Mouse (Mus musculus) embryonic facial prominence, embryonic 10.5 days (tissue): ENCODE results near the gene Hjurp. TPM values are rescaled to one million over a fixed set of nuclear protein-coding genes. Genes with fewer than 3 reads are reported as not detected.

Experiments used
- DNase-seq: peaks from one replicate; pipeline ENCODE4 v3.0.0-alpha.2; 2017; ENCODE audit warnings: low spot score
- H3K27ac ChIP-seq: fragments of 300-500 bp; sonication (generic); replicated peaks from 2 replicates; pipeline ENCODE4 v1.5.1; 2016; ENCODE audit warnings: mild to moderate bottlenecking
- H3K27me3 ChIP-seq: fragments of 300-500 bp; sonication (generic); replicated peaks from 2 replicates; pipeline ENCODE4 v1.6.1; 2016; ENCODE audit warnings: low read depth, mild to moderate bottlenecking; ENCODE audit not compliant: poor library complexity, severe bottlenecking
- H3K36me3 ChIP-seq: fragments of 300-500 bp; sonication (generic); replicated peaks from 2 replicates; pipeline ENCODE4 v1.6.1; 2016; ENCODE audit warnings: mild to moderate bottlenecking, moderate library complexity
- H3K4me1 ChIP-seq: fragments of 300-500 bp; sonication (generic); 2 replicates; pipeline ENCODE4 v1.6.1; 2016
- H3K4me3 ChIP-seq: fragments of 300-500 bp; sonication (generic); 2 replicates; pipeline ENCODE4 v1.5.1; 2016; ENCODE audit warnings: mild to moderate bottlenecking, moderate library complexity
- H3K9me3 ChIP-seq: fragments of 300-500 bp; sonication (generic); 2 replicates; pipeline ENCODE4 v1.6.1; 2016; ENCODE audit warnings: mild to moderate bottlenecking
- WGBS: fragments of 180-500 bp; shearing (Covaris S2); methylation state at CpG from one replicate; pipeline ENCODE4 v1.1.7; 2016; 5-methylcytosine and 5-hydroxymethylcytosine counted together
- polyA plus RNA-seq: library from polyadenylated mRNA; unstranded; fragments of >200 nt; fragmentation: Nextera tagmentation; extraction: Ambion mirVana; gene quantifications from 2 replicates; pipeline ENCODE4 v1.2.1, GENCODE M21; 2016

The Hjurp gene
- polyA plus RNA-seq, 1 experiment from 2014 or later = 219 TPM

GRCm38 (mm10) chr1:88273832-88274231, 3.6 kb downstream of the Hjurp start:
- H3K27ac ChIP-seq = no peak overlapping the region
- peaks cover 35% of the 10 kb centered on the region for H3K9me3 ChIP-seq
- peaks cover 18% of the 10 kb centered on the region for H3K4me1 ChIP-seq
- no peaks in the 10 kb centered on the region for H3K27me3 ChIP-seq
- H3K4me3 ChIP-seq = no peak overlapping the region
- DNase-seq = no peak
- H3K36me3 ChIP-seq = peaks cover 69% of the 10 kb centered on the region
- WGBS = 85% methylated on average over 4 of the region's 4 CpGs

DNA sequence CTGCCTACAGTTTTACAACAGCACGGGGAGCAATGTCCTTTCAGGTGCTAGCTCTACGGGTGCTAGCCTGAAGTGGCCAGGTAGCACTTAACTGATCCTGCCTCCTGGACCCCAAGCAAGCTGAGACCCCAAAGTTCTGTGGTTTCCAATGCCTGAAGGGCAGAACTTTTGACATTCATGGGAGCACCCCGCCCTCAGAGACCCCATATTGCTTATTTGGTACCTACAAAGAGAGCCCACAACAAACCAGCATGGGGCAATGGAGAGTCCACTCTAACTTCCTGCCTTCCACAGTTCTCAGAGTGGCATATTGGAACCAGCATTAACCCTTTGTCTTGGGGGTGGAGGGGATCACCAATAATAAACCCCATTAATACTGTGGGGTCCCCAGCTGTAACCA, 4.1 kb downstream of the Hjurp start:
- no peak overlapping the region for H3K4me3 ChIP-seq
- H3K9me3 ChIP-seq = peaks cover 36% of the 10 kb centered on the region
- peaks cover 74% of the 10 kb centered on the region for H3K36me3 ChIP-seq
- H3K4me1 ChIP-seq = peaks cover 18% of the 10 kb centered on the region
- DNase-seq = no peak
- no peaks in the 10 kb centered on the region for H3K27me3 ChIP-seq
- no peak overlapping the region for H3K27ac ChIP-seq
- 96% methylated on average over 3 of the region's 3 CpGs for WGBS

GRCm38 (mm10) chr1:88272851-88273250, 4.6 kb downstream of the Hjurp start:
- H3K4me1 ChIP-seq = peaks cover 18% of the 10 kb centered on the region
- 66% methylated on average over 4 of the region's 4 CpGs for WGBS

DNA sequence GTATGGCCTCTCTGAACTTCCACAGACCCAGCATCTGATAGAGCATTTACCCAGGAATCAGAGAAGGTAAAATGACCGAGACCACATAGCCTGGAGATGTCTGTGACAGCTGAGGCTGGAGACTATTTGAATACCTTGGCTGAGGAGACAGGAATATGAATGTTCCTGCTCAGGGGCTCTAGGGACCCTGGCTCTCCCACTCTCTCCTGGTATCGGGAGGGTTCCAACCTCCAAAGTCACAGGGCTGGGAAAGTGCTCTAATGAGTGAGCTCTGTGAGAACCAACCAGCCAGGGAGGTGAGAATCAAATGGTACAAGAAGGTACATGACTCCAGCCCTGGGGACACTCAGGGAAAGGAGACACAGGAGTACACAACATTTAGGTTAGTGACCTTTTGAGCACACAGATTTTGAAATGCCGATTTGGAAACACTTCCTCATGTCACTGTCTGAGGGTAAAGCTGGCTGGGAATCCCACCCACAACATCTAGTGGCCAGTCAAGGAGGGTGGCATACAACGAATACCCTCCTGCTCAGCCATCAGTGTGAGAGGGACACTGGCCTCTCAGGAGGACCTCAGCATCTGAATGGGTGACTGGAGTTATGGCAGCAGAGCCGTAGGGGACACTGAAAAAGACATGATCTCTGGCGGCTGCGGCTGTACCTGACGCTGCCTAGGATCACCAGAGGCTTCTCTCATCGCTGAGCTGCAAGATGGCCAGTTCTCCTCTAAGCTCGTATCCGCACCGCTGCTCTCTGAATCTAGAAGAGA, 7.7 kb downstream of the Hjurp start:
- Histone ChIP-seq H3K9me3 (peaks cover 44% of the 10 kb centered on the region), H3K4me3 (no peak overlapping the region), H3K4me1 (no peaks in the 10 kb centered on the region), H3K27me3 (no peaks in the 10 kb centered on the region), H3K36me3 (peaks cover 97% of the 10 kb centered on the region), H3K27ac (no peak overlapping the region)
- DNase-seq = no peak
- 89% methylated on average over 12 of the region's 12 CpGs for WGBS

More at GRCm38 (mm10) chr1:88272851-88273250, 4.6 kb downstream of the Hjurp start:
- no peak overlapping the region for H3K27ac ChIP-seq
- peaks cover 32% of the 10 kb centered on the region for H3K9me3 ChIP-seq
- no peak overlapping the region for H3K4me3 ChIP-seq
- no peaks in the 10 kb centered on the region for H3K27me3 ChIP-seq
- peaks cover 79% of the 10 kb centered on the region for H3K36me3 ChIP-seq
- no peak for DNase-seq

GRCm38 (mm10) chr1:88268070-88268469, 9.4 kb downstream of the Hjurp start:
- no peak overlapping the region for H3K27ac ChIP-seq

DNA sequence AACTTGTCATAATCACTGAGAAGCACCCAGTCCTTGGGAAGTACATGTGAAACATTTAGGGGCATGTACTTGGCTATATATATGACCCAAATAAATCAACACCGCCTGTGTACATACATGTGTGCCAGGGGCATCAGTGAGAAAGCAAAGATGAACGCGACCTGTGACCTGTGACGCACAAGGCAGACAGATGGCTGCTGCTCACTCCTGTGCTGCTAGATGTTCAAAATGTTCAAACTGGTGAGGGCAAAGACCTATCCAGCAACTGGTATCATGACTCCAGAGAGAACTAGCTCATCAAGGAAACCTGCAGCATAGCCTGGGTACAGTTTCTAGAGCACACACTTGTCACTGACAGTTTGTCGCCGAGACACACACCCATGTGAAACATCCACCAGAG, 9.9 kb downstream of the Hjurp start:
- no peaks in the 10 kb centered on the region for H3K27me3 ChIP-seq
- peaks cover 60% of the 10 kb centered on the region for H3K9me3 ChIP-seq
- H3K27ac ChIP-seq = no peak overlapping the region
- 92% methylated on average over 6 of the region's 6 CpGs for WGBS
- H3K36me3 ChIP-seq = peaks cover 97% of the 10 kb centered on the region
- no peak overlapping the region for H3K4me3 ChIP-seq
- no peaks in the 10 kb centered on the region for H3K4me1 ChIP-seq
- DNase-seq = no peak

More at GRCm38 (mm10) chr1:88268070-88268469, 9.4 kb downstream of the Hjurp start:
- no peaks in the 10 kb centered on the region for H3K4me1 ChIP-seq
- H3K36me3 ChIP-seq = peaks cover 97% of the 10 kb centered on the region
- H3K27me3 ChIP-seq = no peaks in the 10 kb centered on the region
- peaks cover 59% of the 10 kb centered on the region for H3K9me3 ChIP-seq
- WGBS = 85% methylated on average over 6 of the region's 6 CpGs
- DNase-seq = no peak
- no peak overlapping the region for H3K4me3 ChIP-seq

GRCm38 (mm10) chr1:88266123-88266522, 11.3 kb downstream of the Hjurp start:
- H3K9me3 ChIP-seq = peaks cover 72% of the 10 kb centered on the region
- H3K27ac ChIP-seq = no peak overlapping the region
- no peaks in the 10 kb centered on the region for H3K27me3 ChIP-seq
- H3K4me3 ChIP-seq = no peak overlapping the region
- DNase-seq = no peak
- no peaks in the 10 kb centered on the region for H3K4me1 ChIP-seq
- 89% methylated on average over 13 of the region's 13 CpGs for WGBS
- peaks cover 97% of the 10 kb centered on the region for H3K36me3 ChIP-seq

GRCm38 (mm10) chr1:88264869-88265240, 12.6 kb downstream of the Hjurp start:
- 77% methylated on average over 4 of the region's 4 CpGs for WGBS
- DNase-seq = no peak
- H3K9me3 ChIP-seq = peaks cover 82% of the 10 kb centered on the region

DNA sequence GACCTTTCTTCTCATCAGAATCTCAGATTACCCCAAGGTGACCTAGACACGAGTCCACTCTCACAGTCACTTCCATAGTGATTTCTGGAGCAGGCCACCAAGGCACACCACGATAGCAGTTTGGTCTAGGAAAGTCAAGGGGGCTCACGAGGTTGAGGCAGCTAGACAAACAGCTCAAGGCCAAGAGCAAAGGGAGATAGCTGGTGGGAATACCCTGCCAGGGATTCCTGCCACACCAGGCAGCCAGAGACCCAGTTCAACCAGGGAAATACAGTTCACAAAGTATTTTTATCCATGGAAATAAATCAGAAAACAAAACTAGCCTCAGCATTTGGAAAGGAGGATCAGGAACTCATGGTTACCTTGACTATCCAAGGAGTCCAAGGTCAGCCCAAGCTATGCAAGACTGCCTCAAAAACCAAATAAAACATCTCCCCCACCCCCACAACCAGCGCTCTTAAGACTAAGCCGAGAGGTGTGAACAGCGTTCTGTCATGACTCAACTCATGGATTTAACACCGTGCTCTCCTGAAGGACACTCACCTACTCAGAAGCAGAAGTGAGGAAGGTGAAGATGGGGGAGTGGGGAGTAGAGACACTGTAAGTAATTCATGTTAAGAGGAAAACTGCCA, 13.1 kb downstream of the Hjurp start:
- Histone ChIP-seq H3K27me3 (no peaks in the 10 kb centered on the region), H3K4me3 (no peak overlapping the region), H3K27ac (no peak overlapping the region), H3K9me3 (peaks cover 82% of the 10 kb centered on the region), H3K4me1 (no peaks in the 10 kb centered on the region), H3K36me3 (peaks cover 100% of the 10 kb centered on the region)
- WGBS = 91% methylated on average over 7 of the region's 7 CpGs
- no peak for DNase-seq

More at GRCm38 (mm10) chr1:88264869-88265240, 12.6 kb downstream of the Hjurp start:
- Histone ChIP-seq H3K27ac (no peak overlapping the region), H3K27me3 (no peaks in the 10 kb centered on the region), H3K4me1 (no peaks in the 10 kb centered on the region), H3K36me3 (peaks cover 100% of the 10 kb centered on the region), H3K4me3 (no peak overlapping the region)

DNA sequence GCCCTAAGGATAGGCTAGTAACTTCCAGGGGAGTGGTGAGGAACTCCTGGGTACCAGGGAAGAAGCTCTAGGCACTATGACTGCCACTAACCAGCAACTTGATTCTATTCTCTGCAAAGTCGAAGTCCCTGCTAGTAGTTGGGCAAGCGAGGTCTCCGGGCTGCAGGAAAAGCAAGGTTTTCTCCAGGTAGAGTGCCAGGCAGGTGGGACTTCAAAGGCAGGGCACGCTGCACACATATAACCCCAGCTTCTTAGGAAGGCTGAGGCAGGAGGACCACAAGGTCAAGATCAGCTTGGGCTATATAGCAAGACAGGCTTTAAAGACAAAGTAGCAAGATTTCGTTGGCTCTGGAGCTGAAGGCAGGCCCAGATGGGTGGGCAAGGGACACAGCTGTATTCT, 13.7 kb downstream of the Hjurp start:
- DNase-seq = no peak
- 89% methylated on average over 5 of the region's 5 CpGs for WGBS
- no peak overlapping the region for H3K27ac ChIP-seq
- H3K4me3 ChIP-seq = no peak overlapping the region
- no peaks in the 10 kb centered on the region for H3K27me3 ChIP-seq
- peaks cover 82% of the 10 kb centered on the region for H3K9me3 ChIP-seq
- peaks cover 97% of the 10 kb centered on the region for H3K36me3 ChIP-seq
- H3K4me1 ChIP-seq = no peaks in the 10 kb centered on the region

- Histone ChIP-seq H3K4me3 (no peak overlapping the region), H3K27me3 (no peaks in the 10 kb centered on the region), H3K9me3 (peaks cover 87% of the 10 kb centered on the region), H3K4me1 (no peaks in the 10 kb centered on the region), H3K27ac (no peak overlapping the region), H3K36me3 (peaks cover 89% of the 10 kb centered on the region)
- no peak for DNase-seq
- 78% methylated on average over 6 of the region's 6 CpGs for WGBS
Measured at GRCm38 (mm10) chr1:88262961-88263360, 14.5 kb downstream of the Hjurp start.

DNA sequence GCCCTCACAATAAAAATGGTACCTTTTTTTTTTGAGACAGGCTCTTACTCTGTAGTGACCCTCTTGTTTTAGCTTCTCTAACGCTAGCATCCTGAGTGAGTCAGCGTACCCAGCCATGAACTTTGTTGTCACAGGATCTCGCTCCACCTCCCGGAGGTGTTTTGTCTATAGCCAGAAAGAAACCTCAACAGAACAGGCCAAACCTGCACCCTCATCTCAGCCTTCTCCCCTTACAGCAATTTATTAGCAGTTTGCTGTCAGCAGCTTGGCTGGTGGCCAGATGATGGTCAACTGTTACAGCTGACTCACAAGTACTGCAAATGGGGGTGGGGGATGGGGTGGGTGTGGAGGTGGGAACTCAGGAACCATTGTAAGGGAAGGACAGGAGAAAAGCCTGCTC, 15.2 kb downstream of the Hjurp start:
- peaks cover 93% of the 10 kb centered on the region for H3K9me3 ChIP-seq
- no peaks in the 10 kb centered on the region for H3K4me1 ChIP-seq
- no peaks in the 10 kb centered on the region for H3K27me3 ChIP-seq
- no peak for DNase-seq
- peaks cover 82% of the 10 kb centered on the region for H3K36me3 ChIP-seq
- H3K27ac ChIP-seq = no peak overlapping the region
- WGBS = 91% methylated on average over 4 of the region's 4 CpGs
- no peak overlapping the region for H3K4me3 ChIP-seq

- Histone ChIP-seq H3K36me3 (peaks cover 76% of the 10 kb centered on the region), H3K27me3 (no peaks in the 10 kb centered on the region), H3K4me3 (no peak overlapping the region), H3K27ac (no peak overlapping the region), H3K4me1 (no peaks in the 10 kb centered on the region), H3K9me3 (peaks cover 93% of the 10 kb centered on the region)
- DNase-seq = no peak
- WGBS = 89% methylated on average over 7 of the region's 7 CpGs
Measured at GRCm38 (mm10) chr1:88261706-88262105, 15.7 kb downstream of the Hjurp start.
